In genomic region chr2:27413582-27413935, GRCm38 (mm10) we compare ENCODE assay signal across 12 mouse cellular contexts. TPM values are rescaled to one million over a fixed set of nuclear protein-coding genes. Genes with fewer than 3 reads are reported as not detected.
DNase-seq lines count a peak whose midpoint lies in the region; ATAC-seq and TF ChIP-seq lines count a peak whose summit lies in the region.
"Had no signal": no experiment of that assay in that cellular context is flagged by ENCODE, and none has a peak within 500 bp of the region (broad histone marks: within the 10 kb centered on the region; RNA-seq: fewer than 3 reads in every experiment).

No protein-coding gene starts in this region.

- no peak for TF ChIP-seq POLR2A in myocyte (IDR thresholded peaks at IDR 0.05; ENCODE audit: insufficient read length, low read depth)

- H3K27me3 ChIP-seq in embryonic facial prominence, embryonic 10.5 days (replicated peaks; ENCODE audit: low read depth, poor library complexity, severe bottlenecking) = no peaks in the 10 kb centered on the region
- no peaks in the 10 kb centered on the region for H3K27me3 ChIP-seq in hindbrain, embryonic 14.5 days (ENCODE audit: control insufficient read depth, insufficient read depth, low read length)
- no peaks in the 10 kb centered on the region for H3K27me3 ChIP-seq in myocyte (ENCODE audit: control insufficient read depth, insufficient read depth, insufficient read length)
- H3K27me3 ChIP-seq: heart, embryonic 15.5 days; liver, embryonic 15.5 days had no signal

- peaks cover 91% of the 10 kb centered on the region for H3K4me1 ChIP-seq in embryonic facial prominence, embryonic 10.5 days
- peaks cover 68% of the 10 kb centered on the region for H3K4me1 ChIP-seq in hindbrain, embryonic 14.5 days (replicated peaks; ENCODE audit: control insufficient read depth, insufficient read depth, low read length)

- no peak overlapping the region for H3ac ChIP-seq in myocyte (ENCODE audit: control insufficient read depth, insufficient read length)

- H3K9ac ChIP-seq in hindbrain, embryonic 14.5 days = 0 out of 2 replicates have a peak overlapping the region, but pooled peaks have one; percentile 36
- H3K9ac ChIP-seq: heart, embryonic 15.5 days; liver, embryonic 15.5 days had no signal

- H3K27ac ChIP-seq in embryonic facial prominence, embryonic 10.5 days (replicated peaks) = peak overlapping the region; percentile 70
- peak overlapping the region; percentile 73 for H3K27ac ChIP-seq in hindbrain, embryonic 14.5 days
- H3K27ac ChIP-seq: liver, embryonic 15.5 days had no signal

- H3K4me3 ChIP-seq in embryonic facial prominence, embryonic 10.5 days = peak overlapping the region; percentile 37; the same call in 1 of the 2 replicates
- no peak overlapping the region for H3K4me3 ChIP-seq in hindbrain, embryonic 14.5 days (replicated peaks; ENCODE audit: low read length)
- no peak overlapping the region for H3K4me3 ChIP-seq in myocyte
- H3K4me3 ChIP-seq: gastrocnemius, adult 2 months; heart, embryonic 15.5 days; liver, embryonic 15.5 days had no signal

- ATAC-seq in hindbrain, embryonic 14.5 days (ENCODE audit: low FRiP score) = no peak; the same call in 1 of the 2 replicates

- no peaks in the 10 kb centered on the region for H3K9me3 ChIP-seq in embryonic facial prominence, embryonic 10.5 days
- H3K9me3 ChIP-seq in hindbrain, embryonic 14.5 days (ENCODE audit: control insufficient read depth, low read length) = no peaks in the 10 kb centered on the region
- H3K9me3 ChIP-seq: heart, embryonic 15.5 days; liver, embryonic 15.5 days had no signal

- WGBS in embryonic facial prominence, embryonic 10.5 days = 25% methylated on average over 2 of the region's 2 CpGs
- 18% methylated on average over 2 of the region's 2 CpGs for WGBS in hindbrain, embryonic 14.5 days

- peaks cover 59% of the 10 kb centered on the region for H3K79me2 ChIP-seq in myocyte (ENCODE audit: control insufficient read depth, insufficient read depth)

- H3K4me2 ChIP-seq in hindbrain, embryonic 14.5 days (replicated peaks) = 0 out of 2 replicates have a peak overlapping the region, but pooled peaks have one; percentile 24
- peak overlapping the region; percentile 84 for H3K4me2 ChIP-seq in myocyte (ENCODE audit: low read depth)
- H3K4me2 ChIP-seq: liver, embryonic 15.5 days had no signal

- peak; percentile 41 for DNase-seq in embryo, embryonic 10 days (ENCODE audit: low spot score)
- no peak for DNase-seq in embryo, embryonic 9.5 days (ENCODE audit: extremely low spot score)
- no peak for DNase-seq in embryonic facial prominence, embryonic 10.5 days (ENCODE audit: low spot score)
- no peak for DNase-seq in hindbrain, embryonic 14.5 days (ENCODE audit: low spot score)
- DNase-seq in cerebellum, adult 9-11 months = no peak
- no peak for DNase-seq in urinary bladder, postnatal 10 days (ENCODE audit: low spot score)
- no peak for DNase-seq in urinary bladder, postnatal 4 days (ENCODE audit: low spot score in 2 of 2)
- DNase-seq: right cerebral cortex, postnatal 4 days had no signal

- no peaks in the 10 kb centered on the region for H3K36me3 ChIP-seq in embryonic facial prominence, embryonic 10.5 days (replicated peaks)
- H3K36me3 ChIP-seq in hindbrain, embryonic 14.5 days (replicated peaks; ENCODE audit: control insufficient read depth, insufficient read depth) = no peaks in the 10 kb centered on the region
- no peaks in the 10 kb centered on the region for H3K36me3 ChIP-seq in myocyte (ENCODE audit: control insufficient read depth, insufficient read depth)
- H3K36me3 ChIP-seq: heart, embryonic 15.5 days; liver, embryonic 15.5 days had no signal

TF ChIP-seq in myocyte, 11 proteins besides CTCF, POLR2A, EP300 and RAD21:
- TF ChIP-seq E2F4 (IDR thresholded peaks at IDR 0.05; ENCODE audit: insufficient read depth) = no peak
- TF ChIP-seq MYOD1 (IDR thresholded peaks at IDR 0.05; ENCODE audit: control insufficient read depth in 1 of 3, insufficient read length in 2 of 3, low read depth in 2 of 3) = no peak
- no peak for TF ChIP-seq USF1 (IDR thresholded peaks at IDR 0.05; ENCODE audit: low read depth)
- no peak for TF ChIP-seq MAX (IDR thresholded peaks at IDR 0.05; ENCODE audit: low read depth)
- no peak for TF ChIP-seq REST (IDR thresholded peaks at IDR 0.05; ENCODE audit: insufficient read depth, insufficient read length)
- no peak for TF ChIP-seq MYOG (IDR thresholded peaks at IDR 0.05; ENCODE audit: control insufficient read depth in 1 of 3, insufficient read depth in 1 of 3, insufficient read length in 2 of 3, low read depth in 2 of 3)
- TF ChIP-seq TCF12 (IDR thresholded peaks at IDR 0.05; ENCODE audit: insufficient read depth, poor library complexity, severe bottlenecking) = no peak
- TF ChIP-seq TCF3 (IDR thresholded peaks at IDR 0.05; ENCODE audit: insufficient read length, low read depth) = no peak
- no peak for TF ChIP-seq SRF (IDR thresholded peaks at IDR 0.05; ENCODE audit: control insufficient read depth, insufficient read length, low read depth)
- TF ChIP-seq CEBPB (IDR thresholded peaks at IDR 0.05; ENCODE audit: insufficient read depth, poor library complexity, severe bottlenecking) = no peak
- TF ChIP-seq POLR2AphosphoS2 (IDR thresholded peaks at IDR 0.05; ENCODE audit: insufficient read length, low read depth) = no peak

RNA-seq across cellular contexts. Expression of gene Vav2, which starts 13.3 kb away (rescaled TPM):
- polyA plus RNA-seq in embryonic facial prominence, embryonic 10.5 days (2016; fragmentation: Nextera tagmentation; extraction: Ambion mirVana) = 10.3 and 11.3 TPM in 2 replicates
- polyA plus RNA-seq in hindbrain, embryonic 14.5 days (2014; fragmentation: Nextera tagmentation; extraction: Ambion mirVana) = 15.0 and 16.0 TPM in 2 replicates
- 14.1 TPM for polyA plus RNA-seq in myocyte (2012; fragmentation: generic; extraction: Trizol)

RNA-seq across cellular contexts. Expression of gene Brd3os, which starts 28.6 kb away (rescaled TPM):
- 8.8 and 8.9 TPM in 2 replicates for polyA plus RNA-seq in embryonic facial prominence, embryonic 10.5 days (2016; fragmentation: Nextera tagmentation; extraction: Ambion mirVana)
- 43.8 and 45.9 TPM in 2 replicates for polyA plus RNA-seq in hindbrain, embryonic 14.5 days (2014; fragmentation: Nextera tagmentation; extraction: Ambion mirVana)
- 28.7 TPM for polyA plus RNA-seq in myocyte (2012; fragmentation: generic; extraction: Trizol)
